Mouse (Mus musculus): ENCODE data around the gene Mcoln1. TPM values are rescaled to one million over a fixed set of nuclear protein-coding genes. Genes with fewer than 3 reads are reported as not detected.

The Mcoln1 gene
- polyA plus RNA-seq, 1 experiment = 188 TPM

DNA sequence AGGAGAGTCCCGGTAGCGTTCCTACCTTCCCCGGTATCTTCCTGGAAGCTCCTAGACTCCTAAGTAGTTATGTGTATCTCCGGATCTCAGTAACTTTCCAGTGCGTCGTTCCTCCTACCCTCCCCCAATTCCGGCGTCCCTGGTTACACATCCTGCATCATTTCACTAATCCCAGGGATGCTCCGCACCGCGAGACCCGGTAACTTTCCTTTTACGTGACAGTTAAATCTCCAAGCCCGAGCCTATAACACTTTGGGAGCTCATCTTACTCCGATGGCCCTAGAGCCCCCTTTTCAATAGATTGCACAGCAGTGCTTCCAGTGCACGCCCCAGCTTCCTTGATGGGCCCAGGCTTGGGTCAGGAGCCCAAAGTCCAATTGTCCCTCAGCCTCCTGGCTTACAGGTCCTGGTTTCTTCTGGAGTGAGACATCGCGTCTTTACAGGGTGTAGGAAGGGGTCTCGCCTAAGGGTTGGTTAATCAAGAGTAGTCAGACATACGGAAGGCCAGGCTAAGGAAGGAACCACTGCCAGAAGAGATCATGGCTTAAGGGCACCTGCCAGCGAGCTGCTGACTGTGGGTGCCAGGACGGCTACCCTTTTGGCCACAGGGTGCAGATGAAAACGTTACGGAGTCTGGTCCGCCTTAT is 15.6 kb downstream of the Mcoln1 start:
- Histone ChIP-seq H3K27me3 (ENCODE audit: control insufficient read depth, insufficient read depth, low read length) (no peaks in the 10 kb centered on the region), H3K36me3 (ENCODE audit: control insufficient read depth, insufficient read depth, low read length) (no peaks in the 10 kb centered on the region), H3K27ac (ENCODE audit: insufficient read depth, low read length) (peak overlapping the region; percentile 50), H3K4me1 (ENCODE audit: control insufficient read depth, insufficient read depth, insufficient read length) (no peaks in the 10 kb centered on the region; the same call in 1 of the 2 replicates), H3K4me3 (ENCODE audit: extremely low read depth, insufficient read depth, insufficient read length) (peak overlapping the region; percentile 66)
- WGBS = under 1% methylated on average over 25 of the region's 25 CpGs
- no peak for TF ChIP-seq POLR2A (IDR thresholded peaks at IDR 0.05; ENCODE audit: low read depth, low read length)
- no peak for TF ChIP-seq CTCF (IDR thresholded peaks at IDR 0.05; ENCODE audit: extremely low read depth, insufficient read depth, insufficient read length, insufficient replicate concordance)
- peak in 1 of 2 experiments; percentile 20 for DNase-seq (ENCODE audit: low read depth in 1 of 2, low spot score in 2 of 2)

DNA sequence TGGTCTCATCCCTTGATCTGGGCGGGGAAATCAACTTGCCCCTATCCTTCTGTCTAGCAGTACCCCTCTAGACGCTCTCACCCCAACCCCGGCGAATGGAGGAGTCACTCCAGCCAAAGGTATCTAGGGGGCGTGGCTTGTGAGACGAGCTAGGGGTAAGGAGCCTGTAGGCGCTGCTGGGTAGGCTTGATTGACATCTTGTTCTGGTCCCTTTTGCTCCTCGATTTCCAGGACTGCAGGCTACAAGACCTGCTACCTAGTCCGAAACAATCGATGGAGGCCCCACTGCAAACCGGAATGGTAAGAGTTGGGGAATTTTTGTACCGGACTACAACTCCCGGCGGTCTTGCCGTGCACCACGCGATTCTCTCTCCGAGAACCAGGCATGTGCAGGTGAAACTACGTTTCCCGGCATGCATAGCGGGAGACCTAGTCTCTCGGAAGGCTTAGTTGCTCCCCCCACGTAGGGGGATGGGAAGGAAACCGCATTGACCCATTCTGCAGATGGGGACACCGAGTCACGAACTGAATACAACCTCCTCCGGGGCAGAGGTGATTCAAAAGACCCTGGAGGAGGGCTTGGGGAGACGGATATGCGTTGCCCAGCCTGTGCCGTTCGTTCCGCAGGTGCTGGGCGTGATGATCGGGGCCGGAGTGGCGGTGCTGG is 16.3 kb downstream of the Mcoln1 start:
- TF ChIP-seq POLR2A (IDR thresholded peaks at IDR 0.05; ENCODE audit: low read depth, low read length) (peak; percentile 32; the same call in 1 of the 2 replicates), CTCF (IDR thresholded peaks at IDR 0.05; ENCODE audit: extremely low read depth, insufficient read depth, insufficient read length, insufficient replicate concordance) (no peak)

DNA sequence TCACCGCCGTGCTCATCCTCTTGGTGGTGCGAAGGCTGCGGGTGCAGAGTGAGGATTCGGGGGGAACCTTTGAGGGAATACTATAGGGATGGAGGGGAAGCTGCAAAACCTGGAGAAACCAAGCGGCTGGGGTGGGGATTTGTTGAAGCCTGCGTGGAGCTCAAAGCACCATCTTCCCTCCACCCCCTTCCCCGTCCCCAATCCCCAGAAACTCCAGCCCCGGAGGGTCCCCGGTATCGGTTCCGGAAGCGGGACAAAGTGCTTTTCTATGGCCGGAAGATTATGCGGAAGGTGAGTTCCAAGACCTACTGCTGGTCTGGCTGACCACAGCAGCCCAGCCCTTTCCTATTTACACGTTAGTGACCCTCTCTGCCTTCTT is 16.8 kb downstream of the Mcoln1 start:
- Histone ChIP-seq H3K27ac (ENCODE audit: insufficient read depth, low read length) (no peak overlapping the region; the same call in 1 of the 2 replicates), H3K27me3 (ENCODE audit: control insufficient read depth, insufficient read depth, low read length) (no peaks in the 10 kb centered on the region), H3K4me3 (ENCODE audit: extremely low read depth, insufficient read depth, insufficient read length) (peak overlapping the region; percentile 66), H3K36me3 (ENCODE audit: control insufficient read depth, insufficient read depth, low read length) (peaks cover 1% of the 10 kb centered on the region; the same call in 1 of the 2 replicates), H3K4me1 (ENCODE audit: control insufficient read depth, insufficient read depth, insufficient read length) (no peaks in the 10 kb centered on the region; the same call in 1 of the 2 replicates)
- WGBS = 6% methylated on average over 16 of the region's 16 CpGs
- DNase-seq (ENCODE audit: low read depth in 1 of 2, low spot score in 2 of 2) = no peak
- TF ChIP-seq CTCF (IDR thresholded peaks at IDR 0.05; ENCODE audit: extremely low read depth, insufficient read depth, insufficient read length, insufficient replicate concordance) (no peak), POLR2A (IDR thresholded peaks at IDR 0.05; ENCODE audit: low read depth, low read length) (no peak)

More for the DNA sequence above, 16.3 kb downstream of the Mcoln1 start:
- Histone ChIP-seq H3K4me1 (ENCODE audit: control insufficient read depth, insufficient read depth, insufficient read length) (no peaks in the 10 kb centered on the region; the same call in 1 of the 2 replicates), H3K27ac (ENCODE audit: insufficient read depth, low read length) (peak overlapping the region; percentile 50), H3K27me3 (ENCODE audit: control insufficient read depth, insufficient read depth, low read length) (no peaks in the 10 kb centered on the region), H3K36me3 (ENCODE audit: control insufficient read depth, insufficient read depth, low read length) (peaks cover 1% of the 10 kb centered on the region; the same call in 1 of the 2 replicates), H3K4me3 (ENCODE audit: extremely low read depth, insufficient read depth, insufficient read length) (peak overlapping the region; percentile 66)
- under 1% methylated on average over 36 of the region's 36 CpGs for WGBS
- peak; percentile 82 to 93 for DNase-seq (ENCODE audit: low read depth in 1 of 2, low spot score in 2 of 2)

DNA sequence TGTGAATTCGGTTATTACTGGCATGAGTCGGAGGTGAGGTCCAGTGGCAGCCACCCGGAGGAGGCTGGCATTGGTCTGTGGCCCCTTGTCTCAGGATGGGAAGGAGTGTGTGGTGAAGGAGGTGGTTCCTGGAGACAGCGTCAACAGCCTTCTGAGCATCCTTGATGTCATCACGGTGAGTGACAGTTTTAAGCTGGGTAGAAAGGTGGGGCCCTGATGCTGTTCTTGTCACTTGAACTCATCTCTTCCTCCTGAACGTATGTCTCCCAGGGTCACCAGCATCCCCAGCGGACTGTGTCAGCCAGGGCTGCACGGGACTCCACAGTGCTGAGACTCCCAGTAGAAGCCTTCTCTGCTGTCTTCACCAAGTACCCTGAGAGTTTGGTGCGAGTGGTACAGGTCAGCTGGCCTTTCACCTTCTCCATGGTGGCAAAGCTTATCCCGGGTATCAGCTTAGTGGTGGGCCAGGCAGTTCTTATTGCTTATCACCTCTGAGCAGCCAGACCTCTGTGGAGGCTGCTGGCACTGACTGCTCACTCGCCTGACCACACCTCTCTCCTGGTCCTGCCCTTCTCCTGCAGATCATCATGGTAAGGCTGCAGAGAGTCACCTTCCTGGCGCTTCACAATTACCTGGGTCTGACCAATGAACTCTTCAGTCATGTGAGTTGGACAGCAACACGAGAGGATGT is 21.9 kb downstream of the Mcoln1 start:
- no peaks in the 10 kb centered on the region for H3K27me3 ChIP-seq (ENCODE audit: control insufficient read depth, insufficient read depth, low read length)
- no peak for DNase-seq (ENCODE audit: low read depth in 1 of 2, low spot score in 2 of 2)
- H3K4me1 ChIP-seq (ENCODE audit: control insufficient read depth, insufficient read depth, insufficient read length) = no peaks in the 10 kb centered on the region
- no peak for TF ChIP-seq CTCF (IDR thresholded peaks at IDR 0.05; ENCODE audit: extremely low read depth, insufficient read depth, insufficient read length, insufficient replicate concordance)
- no peak for TF ChIP-seq POLR2A (IDR thresholded peaks at IDR 0.05; ENCODE audit: low read depth, low read length)
- no peak overlapping the region for H3K27ac ChIP-seq (ENCODE audit: insufficient read depth, low read length)
- H3K4me3 ChIP-seq (ENCODE audit: extremely low read depth, insufficient read depth, insufficient read length) = no peak overlapping the region
- peaks cover 21% of the 10 kb centered on the region for H3K36me3 ChIP-seq (ENCODE audit: control insufficient read depth, insufficient read depth, low read length)
- WGBS = 84% methylated on average over 13 of the region's 13 CpGs

DNA sequence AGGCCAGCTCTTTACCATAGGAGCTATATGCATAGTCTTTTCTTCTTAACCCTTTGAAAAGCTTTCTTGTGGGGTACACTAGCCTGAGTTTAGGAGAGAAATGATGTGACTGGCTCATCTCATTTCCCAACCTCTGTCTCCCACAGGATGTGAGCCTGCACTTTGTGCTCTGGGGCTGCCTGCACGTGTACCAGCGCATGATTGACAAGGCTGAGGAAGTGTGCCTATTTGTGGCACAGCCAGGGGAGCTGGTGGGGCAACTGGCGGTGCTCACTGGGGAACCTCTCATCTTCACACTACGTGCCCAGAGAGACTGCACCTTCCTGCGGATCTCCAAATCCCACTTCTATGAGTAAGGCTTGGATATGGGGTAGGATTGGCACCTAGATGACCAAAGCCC is 30.6 kb downstream of the Mcoln1 start:
- H3K27me3 ChIP-seq (ENCODE audit: control insufficient read depth, insufficient read depth, low read length) = no peaks in the 10 kb centered on the region
- WGBS = 84% methylated on average over 5 of the region's 5 CpGs
- no peak overlapping the region for H3K4me3 ChIP-seq (ENCODE audit: extremely low read depth, insufficient read depth, insufficient read length)
- no peak for DNase-seq (ENCODE audit: low read depth in 1 of 2, low spot score in 2 of 2)
- no peak overlapping the region for H3K27ac ChIP-seq (ENCODE audit: insufficient read depth, low read length)
- peaks cover 22% of the 10 kb centered on the region for H3K36me3 ChIP-seq (ENCODE audit: control insufficient read depth, insufficient read depth, low read length)
- no peak for TF ChIP-seq CTCF (IDR thresholded peaks at IDR 0.05; ENCODE audit: extremely low read depth, insufficient read depth, insufficient read length, insufficient replicate concordance)
- TF ChIP-seq POLR2A (IDR thresholded peaks at IDR 0.05; ENCODE audit: low read depth, low read length) = no peak
- H3K4me1 ChIP-seq (ENCODE audit: control insufficient read depth, insufficient read depth, insufficient read length) = no peaks in the 10 kb centered on the region

DNA sequence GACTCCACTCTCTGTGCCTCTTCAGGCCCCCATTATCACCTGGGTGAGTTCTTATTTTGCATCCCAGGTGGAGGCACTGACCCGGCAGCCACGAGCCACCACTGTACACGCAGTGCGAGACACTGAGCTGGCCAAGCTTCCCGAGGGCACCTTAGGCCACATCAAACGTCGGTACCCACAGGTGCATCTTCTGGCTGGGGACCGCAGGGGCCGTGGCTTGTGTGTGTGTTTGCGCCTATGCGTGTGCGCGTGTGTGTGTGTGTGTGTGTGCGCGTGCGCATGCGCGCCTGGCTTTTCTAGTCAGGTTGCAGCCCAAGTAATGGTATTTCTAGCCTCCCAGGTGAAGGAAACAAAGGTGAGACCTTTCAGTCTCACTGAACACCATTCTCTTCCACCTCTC is 31.7 kb downstream of the Mcoln1 start:
- no peaks in the 10 kb centered on the region for H3K4me1 ChIP-seq (ENCODE audit: control insufficient read depth, insufficient read depth, insufficient read length)
- peaks cover 23% of the 10 kb centered on the region for H3K36me3 ChIP-seq (ENCODE audit: control insufficient read depth, insufficient read depth, low read length)
- no peaks in the 10 kb centered on the region for H3K27me3 ChIP-seq (ENCODE audit: control insufficient read depth, insufficient read depth, low read length)
- no peak overlapping the region for H3K4me3 ChIP-seq (ENCODE audit: extremely low read depth, insufficient read depth, insufficient read length)
- no peak overlapping the region for H3K27ac ChIP-seq (ENCODE audit: insufficient read depth, low read length)
- WGBS = 95% methylated on average over 18 of the region's 18 CpGs
- TF ChIP-seq POLR2A (IDR thresholded peaks at IDR 0.05; ENCODE audit: low read depth, low read length) = no peak
- DNase-seq (ENCODE audit: low read depth in 1 of 2, low spot score in 2 of 2) = no peak

All from spleen, adult 2 months (tissue).